Mouse (Mus musculus): ENCODE measurements around the gene 4933406M09Rik.

Gene 4933406M09Rik

DNA sequence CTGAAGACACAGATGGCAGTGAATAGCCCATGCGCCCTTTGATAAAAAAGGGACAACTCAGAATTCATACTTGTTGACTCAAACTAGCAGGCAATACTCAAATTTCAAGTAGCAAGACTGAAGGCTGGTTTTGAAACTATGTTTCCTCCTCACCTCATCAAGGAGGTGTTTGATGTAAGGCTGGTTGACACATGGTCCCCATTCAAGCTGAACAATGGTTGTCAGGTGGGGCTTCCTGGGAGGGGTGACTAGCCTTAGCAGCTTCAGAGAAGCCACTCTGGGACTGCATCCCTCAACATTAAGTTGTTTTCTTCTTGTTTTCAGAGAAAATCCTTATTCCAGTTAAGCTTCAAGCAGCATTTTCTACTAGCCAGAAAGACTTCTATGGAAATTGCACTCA is at the start of gene 4933406M09Rik:
Gene 4933406M09Rik, plus strand, starts transcription at position 275 of the 400 bp plus-strand sequence.
- no peak for DNase-seq (ENCODE audit: low read depth in 2 of 2, low spot score in 2 of 2)

GRCm38 (mm10) chr1:134336958-134337710 is 48.6 kb upstream of the 4933406M09Rik start:
- no peak for DNase-seq (ENCODE audit: low read depth in 2 of 2, low spot score in 2 of 2)

GRCm38 (mm10) chr1:134339162-134339561 is 46.6 kb upstream of the 4933406M09Rik start:
- no peak for DNase-seq (ENCODE audit: low read depth in 2 of 2, low spot score in 2 of 2)

GRCm38 (mm10) chr1:134339757-134340619 is 45.8 kb upstream of the 4933406M09Rik start:
- no peak for DNase-seq (ENCODE audit: low read depth in 2 of 2, low spot score in 2 of 2)

DNA sequence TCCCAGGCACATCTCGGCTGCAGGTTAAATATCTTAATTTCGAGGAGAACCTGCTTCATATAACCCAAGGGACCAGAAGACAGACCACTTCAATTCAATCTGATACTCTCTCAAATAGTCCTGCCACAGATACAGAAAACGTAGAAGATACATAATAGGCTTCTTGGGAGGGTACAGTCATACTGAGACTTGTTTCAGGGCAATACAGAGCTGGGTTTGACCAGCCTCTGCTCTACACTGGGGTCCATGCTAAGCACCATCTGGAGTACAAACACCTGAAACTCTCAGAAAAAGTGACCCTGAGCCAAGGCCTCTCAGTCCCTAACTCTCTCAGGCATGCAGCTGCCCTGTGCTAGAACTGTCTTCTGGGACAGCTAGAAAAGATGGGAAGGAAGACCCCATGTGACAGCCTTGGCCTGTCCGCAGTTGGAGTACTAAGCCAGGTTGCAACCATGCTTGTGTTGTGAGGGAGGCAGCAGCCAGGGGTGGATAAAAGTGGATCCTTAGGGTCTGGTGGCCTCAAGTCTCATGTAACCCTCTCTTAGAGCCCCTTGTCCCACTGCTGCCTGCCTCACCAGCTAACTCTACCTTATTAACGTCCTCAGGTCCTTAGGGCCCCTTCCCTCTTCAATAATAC is 44.0 kb upstream of the 4933406M09Rik start:
- DNase-seq (ENCODE audit: low read depth in 2 of 2, low spot score in 2 of 2) = no peak

DNA sequence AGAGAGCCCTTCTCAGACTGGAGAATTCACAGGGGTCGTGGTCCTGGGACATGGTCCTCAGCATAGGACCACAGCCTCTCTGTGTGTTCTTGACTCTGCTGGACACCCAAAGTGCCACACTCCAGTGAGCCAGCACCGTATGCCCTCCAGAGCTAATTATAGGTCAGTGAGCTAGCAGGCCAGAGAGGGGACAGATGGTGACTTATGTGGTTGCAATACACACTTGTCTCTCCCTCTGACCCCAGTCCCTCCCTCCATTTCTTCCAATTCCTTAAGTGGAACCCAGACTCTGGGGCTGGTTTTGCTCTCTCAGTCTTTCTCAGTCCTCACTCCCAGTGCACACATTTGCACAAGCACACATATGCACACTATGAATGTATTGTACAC is 43.5 kb upstream of the 4933406M09Rik start:
- DNase-seq (ENCODE audit: low read depth in 2 of 2, low spot score in 2 of 2) = no peak

DNA sequence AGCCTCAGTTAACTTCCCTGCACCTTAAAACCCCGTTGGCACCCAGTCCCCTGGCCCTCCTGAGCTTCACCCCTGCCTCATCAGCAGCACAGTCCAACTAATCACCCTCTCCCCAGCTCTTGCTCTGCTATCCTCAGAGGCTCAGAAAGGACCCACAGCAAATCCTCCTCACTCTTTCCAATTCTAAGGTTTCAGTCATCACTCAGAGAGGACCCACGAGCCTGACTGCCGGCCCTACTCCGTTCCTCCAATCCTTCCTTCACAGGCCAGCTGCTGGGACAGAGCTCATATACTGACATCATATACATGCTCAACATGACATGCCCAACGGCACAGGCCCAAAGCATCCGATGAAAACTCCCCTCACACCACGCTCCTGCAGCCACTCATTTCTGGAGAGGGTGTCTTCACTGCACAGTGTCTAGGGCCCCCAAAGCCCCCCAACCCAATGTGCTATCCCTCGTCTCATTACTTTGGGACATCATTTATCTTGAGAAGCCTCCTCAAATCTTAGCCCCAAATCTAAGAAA is 42.9 kb upstream of the 4933406M09Rik start:
- DNase-seq (ENCODE audit: low read depth in 2 of 2, low spot score in 2 of 2) = no peak

DNA sequence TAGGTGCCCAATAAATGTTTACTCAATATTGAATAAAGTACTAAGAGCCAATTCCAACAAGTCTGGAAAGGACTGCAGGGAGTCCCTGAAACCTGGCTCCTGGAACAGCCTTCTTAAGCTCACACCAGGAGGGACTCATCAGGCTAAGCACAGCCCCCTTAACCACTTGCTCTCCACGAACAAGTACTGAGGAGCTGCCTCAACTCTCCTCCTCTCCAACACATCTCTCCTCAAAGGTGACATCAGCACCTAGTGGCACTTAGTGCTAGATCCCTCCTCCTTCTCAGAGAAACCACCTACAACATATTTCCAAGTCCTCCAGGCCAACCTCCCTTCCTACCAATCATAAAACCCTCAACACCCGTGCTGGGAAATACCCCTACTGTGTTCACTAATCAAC is 42.2 kb upstream of the 4933406M09Rik start:
- DNase-seq (ENCODE audit: low read depth in 2 of 2, low spot score in 2 of 2) = no peak

DNA sequence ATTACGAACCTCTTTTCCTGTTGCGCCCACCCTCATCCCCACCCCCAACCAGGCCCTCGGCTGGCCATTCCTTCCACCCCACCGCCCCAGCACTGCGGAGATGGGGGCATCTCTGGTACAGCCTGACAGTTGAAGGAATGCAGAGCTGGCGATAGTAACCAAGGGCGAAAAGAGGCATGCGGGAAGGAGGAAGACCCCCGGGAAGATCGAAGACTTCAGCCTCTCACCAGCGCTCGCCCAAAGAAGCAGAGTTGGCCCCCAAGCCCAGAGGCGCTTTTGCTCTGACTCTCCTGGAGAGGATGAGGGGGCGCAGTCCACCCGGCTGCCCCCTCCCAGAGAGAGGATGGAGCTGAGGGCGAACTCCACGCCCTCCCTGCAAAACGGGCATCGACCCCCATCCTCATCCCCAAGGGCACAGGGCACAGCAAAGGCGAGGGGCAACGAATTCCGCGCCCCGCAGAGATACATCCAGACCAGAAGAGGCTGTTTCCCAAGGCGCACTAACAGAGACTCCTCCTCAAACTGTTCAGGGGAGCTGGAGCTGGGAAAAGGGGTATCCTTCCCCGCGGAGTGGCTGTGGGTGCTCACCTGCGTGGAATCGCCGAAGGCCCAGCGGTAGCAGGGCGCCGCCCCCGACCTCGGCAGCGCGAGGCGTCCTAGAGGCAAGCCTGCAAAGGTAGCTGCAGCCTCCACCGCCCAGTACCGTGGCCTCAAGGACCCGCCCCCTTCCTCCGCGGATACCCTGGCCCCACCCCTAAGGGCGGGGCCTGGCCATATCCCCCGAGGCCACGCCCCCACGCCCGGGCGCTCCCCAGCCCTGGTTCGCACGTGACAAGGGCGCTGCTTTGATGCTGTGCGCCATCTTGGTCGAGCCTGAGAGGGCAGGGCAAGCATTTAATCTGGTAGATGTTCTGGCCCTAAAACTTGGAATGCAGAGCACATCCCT is 41.5 kb upstream of the 4933406M09Rik start:
- DNase-seq (ENCODE audit: low read depth in 2 of 2, low spot score in 2 of 2) = peak; percentile 60 to 75

GRCm38 (mm10) chr1:134345075-134345474 is 40.7 kb upstream of the 4933406M09Rik start:
- no peak for DNase-seq (ENCODE audit: low read depth in 2 of 2, low spot score in 2 of 2)

DNA sequence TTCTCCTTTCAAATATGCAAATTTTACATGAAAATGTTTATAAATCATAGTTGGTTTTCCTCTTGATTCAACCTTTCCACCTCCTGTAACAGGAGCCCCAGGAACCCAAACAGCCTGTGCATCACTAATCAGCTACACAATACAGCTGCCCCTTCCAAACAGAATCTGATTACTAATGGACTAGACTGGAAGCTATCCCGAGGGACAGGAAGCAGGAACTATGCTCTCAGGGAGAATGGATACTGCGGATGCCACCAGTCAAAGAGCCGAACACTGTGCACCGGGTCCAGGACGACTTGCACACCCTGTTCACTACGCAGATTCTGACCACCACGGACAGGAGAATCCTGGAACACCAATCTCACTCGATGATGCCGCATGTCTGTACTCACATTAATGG is 37.9 kb upstream of the 4933406M09Rik start:
- no peak for DNase-seq (ENCODE audit: low read depth in 2 of 2, low spot score in 2 of 2)

DNA sequence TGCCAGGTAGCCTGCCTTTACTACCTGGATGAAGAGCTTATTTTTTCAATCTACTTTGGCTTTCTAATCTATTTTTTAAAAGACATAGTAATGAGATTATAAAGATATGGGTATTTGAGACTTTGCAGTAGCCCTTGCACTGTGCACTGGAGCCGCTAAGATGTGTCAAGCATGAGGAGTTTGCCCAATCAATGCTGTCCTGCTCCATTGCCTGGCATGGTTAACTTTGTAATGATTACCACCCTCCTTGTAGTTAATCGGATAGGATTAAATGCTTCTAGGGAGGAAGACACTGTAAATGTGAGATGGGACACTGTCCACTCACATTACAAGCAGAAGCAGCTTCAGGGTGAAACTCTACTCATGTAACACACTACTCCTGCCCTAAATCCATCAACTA is 32.4 kb upstream of the 4933406M09Rik start:
- no peak for DNase-seq (ENCODE audit: low read depth in 2 of 2, low spot score in 2 of 2)

- DNase-seq (ENCODE audit: low read depth in 2 of 2, low spot score in 2 of 2) = no peak
Observed at GRCm38 (mm10) chr1:134357461-134357860, 28.3 kb upstream of the 4933406M09Rik start.

DNA sequence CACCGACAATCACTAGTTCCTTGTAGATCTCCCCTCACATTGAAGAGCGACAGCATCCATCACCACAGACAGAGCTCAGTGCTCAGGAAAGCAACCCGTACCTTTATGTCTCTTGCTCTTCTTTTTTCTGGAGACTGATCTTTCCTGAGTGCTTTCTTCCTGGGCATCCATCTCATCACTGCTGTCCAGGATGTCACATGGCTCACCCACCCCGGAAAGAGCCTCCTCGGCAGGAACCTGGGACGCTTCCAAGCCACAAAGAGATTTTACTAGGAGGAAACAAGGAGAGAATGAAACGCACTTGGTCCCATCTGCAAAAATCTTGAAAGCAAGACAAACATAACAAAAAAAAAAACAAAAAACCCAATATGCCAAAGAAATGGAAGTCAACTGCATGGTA is 25.1 kb upstream of the 4933406M09Rik start:
- no peak for DNase-seq (ENCODE audit: low read depth in 2 of 2, low spot score in 2 of 2)

DNA sequence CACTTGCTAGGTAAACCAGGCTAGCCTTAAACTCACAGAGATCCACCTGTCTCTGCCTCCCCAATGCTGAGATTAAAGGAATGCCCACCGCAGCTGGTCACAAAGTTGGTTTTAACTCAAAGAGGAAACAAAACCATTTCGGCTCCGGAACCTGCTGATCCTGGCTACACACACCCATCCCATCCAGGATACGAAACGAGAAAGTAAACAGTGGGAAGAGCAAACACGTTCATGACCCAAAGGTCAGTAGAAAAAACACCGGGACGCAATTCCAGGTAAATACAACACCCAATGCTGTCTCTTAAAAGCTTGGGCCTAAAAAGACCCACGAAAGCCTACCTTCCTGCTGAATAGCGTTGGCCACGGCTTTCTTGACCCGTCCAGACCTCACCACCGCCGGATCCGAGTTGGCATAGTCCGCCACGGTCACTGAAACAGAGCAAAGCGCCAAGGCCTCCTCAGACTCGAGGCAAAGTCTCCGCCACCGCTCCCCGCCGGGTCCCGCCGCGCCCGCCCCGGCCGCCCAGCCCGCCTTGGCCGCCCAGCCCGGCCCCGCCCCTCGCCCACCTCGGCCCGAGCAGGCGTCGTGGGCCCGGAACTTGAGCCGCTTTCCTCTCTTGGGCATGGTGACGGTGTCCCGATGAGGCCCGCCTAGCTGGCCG is 24.4 kb upstream of the 4933406M09Rik start:
- no peak for DNase-seq (ENCODE audit: low read depth in 2 of 2, low spot score in 2 of 2)

GRCm38 (mm10) chr1:134361857-134362212 is 23.9 kb upstream of the 4933406M09Rik start, which contains the start of gene Tmem183a:
Gene Tmem183a (minus strand): TSS chr1:134361979.
- peak; percentile 93 to 95 for DNase-seq (ENCODE audit: low read depth in 2 of 2, low spot score in 2 of 2)

- no peak for DNase-seq (ENCODE audit: low read depth in 2 of 2, low spot score in 2 of 2)
Observed at GRCm38 (mm10) chr1:134363194-134363593, 22.5 kb upstream of the 4933406M09Rik start.

DNA sequence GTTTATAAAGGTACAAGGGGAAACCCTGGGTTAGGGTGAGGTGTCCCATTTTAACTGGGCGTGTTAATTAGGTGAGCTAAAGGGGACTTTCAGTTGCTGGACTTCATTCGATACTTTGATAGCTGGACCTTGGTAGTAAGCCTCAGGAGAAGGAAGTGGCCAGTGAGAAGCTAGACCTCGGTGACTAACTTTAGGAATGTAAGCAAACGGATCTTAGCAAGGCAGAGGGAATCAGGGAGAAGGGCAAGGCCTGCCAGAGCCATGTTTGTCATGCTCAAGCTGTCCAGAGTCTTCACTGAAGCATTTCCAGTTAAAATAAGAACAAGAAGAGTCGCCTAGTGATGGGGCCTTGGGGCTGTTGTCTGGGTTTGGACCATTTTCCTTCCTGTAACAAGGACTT is 20.2 kb upstream of the 4933406M09Rik start:
- no peak for DNase-seq (ENCODE audit: low read depth in 2 of 2, low spot score in 2 of 2)

GRCm38 (mm10) chr1:134368777-134369337 is 16.9 kb upstream of the 4933406M09Rik start:
- DNase-seq (ENCODE audit: low read depth in 2 of 2, low spot score in 2 of 2) = peak; percentile 12 to 54

GRCm38 (mm10) chr1:134374124-134374523 is 11.6 kb upstream of the 4933406M09Rik start:
- no peak for DNase-seq (ENCODE audit: low read depth in 2 of 2, low spot score in 2 of 2)
